Mouse (Mus musculus): ENCODE measurements around the gene Ccdc158. TPM values are rescaled to one million over a fixed set of nuclear protein-coding genes. Genes with fewer than 3 reads are reported as not detected.

Ccdc158 gene
- total and polyA plus RNA-seq, 3 experiments = 0.09 TPM; not detected in 2

GRCm38 (mm10) chr5:92701750-92702149 lies 26.7 kb upstream of the Ccdc158 start:
- no peaks in the 10 kb centered on the region for H3K4me1 ChIP-seq (ENCODE audit: control insufficient read depth, insufficient read depth, low read length)
- H3K27ac ChIP-seq = no peak overlapping the region
- no peaks in the 10 kb centered on the region for H3K36me3 ChIP-seq (ENCODE audit: control insufficient read depth, insufficient read depth, low read length)
- no peak for DNase-seq
- H3K4me3 ChIP-seq = no peak overlapping the region
- intact Hi-C loops (cut with DNase I) = no loop called here
- TF ChIP-seq EP300 (IDR thresholded peaks at IDR 0.05; ENCODE audit: insufficient read depth, low read depth, low read length) (no peak), CTCF (IDR thresholded peaks at IDR 0.05) (no peak), POLR2A (IDR thresholded peaks at IDR 0.05; ENCODE audit: insufficient read depth, low read depth, low read length) (no peak)
- H3K79me2 ChIP-seq (replicated peaks; ENCODE audit: control insufficient read depth, insufficient read depth, low read length) = no peaks in the 10 kb centered on the region
- 55% methylated on average over 11 of the region's 11 CpGs for WGBS
- no peak overlapping the region for H3K9ac ChIP-seq (ENCODE audit: low read depth, low read length)
- H3K27me3 ChIP-seq (ENCODE audit: control insufficient read depth, insufficient read depth, low read length) = no peaks in the 10 kb centered on the region

- Histone ChIP-seq H3K27me3 (ENCODE audit: control insufficient read depth, insufficient read depth, low read length) (no peaks in the 10 kb centered on the region), H3K4me1 (ENCODE audit: control insufficient read depth, insufficient read depth, low read length) (no peaks in the 10 kb centered on the region; the same call in 1 of the 2 replicates), H3K36me3 (ENCODE audit: control insufficient read depth, insufficient read depth, low read length) (no peaks in the 10 kb centered on the region), H3K27ac (no peak overlapping the region), H3K9ac (ENCODE audit: low read depth, low read length) (no peak overlapping the region), H3K79me2 (replicated peaks; ENCODE audit: control insufficient read depth, insufficient read depth, low read length) (no peaks in the 10 kb centered on the region), H3K4me3 (no peak overlapping the region)
- 39% methylated on average over 17 of the region's 17 CpGs for whole genome bisulfite sequencing
- no peak for DNase-seq
- intact Hi-C loops (cut with DNase I) = no loop called here
- TF ChIP-seq POLR2A (IDR thresholded peaks at IDR 0.05; ENCODE audit: insufficient read depth, low read depth, low read length) (no peak), EP300 (IDR thresholded peaks at IDR 0.05; ENCODE audit: insufficient read depth, low read depth, low read length) (no peak), CTCF (IDR thresholded peaks at IDR 0.05) (no peak)
These were observed 23.9 kb upstream of the Ccdc158 start for GRCm38 (mm10) chr5:92698837-92699529.

- H3K79me2 ChIP-seq (replicated peaks; ENCODE audit: control insufficient read depth, insufficient read depth, low read length) = no peaks in the 10 kb centered on the region
- no peak for DNase-seq
- no peak overlapping the region for H3K9ac ChIP-seq (ENCODE audit: low read depth, low read length)
- intact Hi-C loops (cut with DNase I) = no loop called here
- H3K4me1 ChIP-seq (ENCODE audit: control insufficient read depth, insufficient read depth, low read length) = no peaks in the 10 kb centered on the region; the same call in 1 of the 2 replicates
- no peak overlapping the region for H3K4me3 ChIP-seq
- no peaks in the 10 kb centered on the region for H3K36me3 ChIP-seq (ENCODE audit: control insufficient read depth, insufficient read depth, low read length)
- TF ChIP-seq POLR2A (IDR thresholded peaks at IDR 0.05; ENCODE audit: insufficient read depth, low read depth, low read length) = no peak
- TF ChIP-seq EP300 (IDR thresholded peaks at IDR 0.05; ENCODE audit: insufficient read depth, low read depth, low read length) = no peak
- no peak for TF ChIP-seq CTCF (IDR thresholded peaks at IDR 0.05)
- H3K27me3 ChIP-seq (ENCODE audit: control insufficient read depth, insufficient read depth, low read length) = no peaks in the 10 kb centered on the region
- H3K27ac ChIP-seq = no peak overlapping the region
- WGBS = 9% methylated on average over 15 of the region's 15 CpGs
These were observed 23.2 kb upstream of the Ccdc158 start for GRCm38 (mm10) chr5:92698131-92698836.

GRCm38 (mm10) chr5:92694316-92694995 lies 19.4 kb upstream of the Ccdc158 start:
- TF ChIP-seq POLR2A (IDR thresholded peaks at IDR 0.05; ENCODE audit: insufficient read depth, low read depth, low read length) = no peak
- no peak for TF ChIP-seq EP300 (IDR thresholded peaks at IDR 0.05; ENCODE audit: insufficient read depth, low read depth, low read length)
- no peak for TF ChIP-seq CTCF (IDR thresholded peaks at IDR 0.05)
- Histone ChIP-seq H3K4me3 (no peak overlapping the region), H3K27me3 (ENCODE audit: control insufficient read depth, insufficient read depth, low read length) (no peaks in the 10 kb centered on the region), H3K4me1 (ENCODE audit: control insufficient read depth, insufficient read depth, low read length) (no peaks in the 10 kb centered on the region; the same call in 1 of the 2 replicates), H3K36me3 (ENCODE audit: control insufficient read depth, insufficient read depth, low read length) (no peaks in the 10 kb centered on the region), H3K27ac (no peak overlapping the region), H3K79me2 (replicated peaks; ENCODE audit: control insufficient read depth, insufficient read depth, low read length) (no peaks in the 10 kb centered on the region), H3K9ac (ENCODE audit: low read depth, low read length) (no peak overlapping the region)
- WGBS = 61% methylated on average over 10 of the region's 10 CpGs
- intact Hi-C loops (cut with DNase I) = no loop called here
- DNase-seq = no peak

GRCm38 (mm10) chr5:92693744-92694143 lies 18.7 kb upstream of the Ccdc158 start:
- 91% methylated on average over 3 of the region's 3 CpGs for WGBS
- Histone ChIP-seq H3K9ac (ENCODE audit: low read depth, low read length) (no peak overlapping the region), H3K36me3 (ENCODE audit: control insufficient read depth, insufficient read depth, low read length) (no peaks in the 10 kb centered on the region), H3K4me3 (no peak overlapping the region), H3K27ac (no peak overlapping the region), H3K4me1 (ENCODE audit: control insufficient read depth, insufficient read depth, low read length) (no peaks in the 10 kb centered on the region; the same call in 1 of the 2 replicates), H3K79me2 (replicated peaks; ENCODE audit: control insufficient read depth, insufficient read depth, low read length) (no peaks in the 10 kb centered on the region), H3K27me3 (ENCODE audit: control insufficient read depth, insufficient read depth, low read length) (no peaks in the 10 kb centered on the region)
- TF ChIP-seq POLR2A (IDR thresholded peaks at IDR 0.05; ENCODE audit: insufficient read depth, low read depth, low read length) (no peak), CTCF (IDR thresholded peaks at IDR 0.05) (no peak), EP300 (IDR thresholded peaks at IDR 0.05; ENCODE audit: insufficient read depth, low read depth, low read length) (no peak)
- no peak for DNase-seq
- intact Hi-C loops (cut with DNase I) = no loop called here

Data from heart, adult 2 months (tissue).